Mouse (Mus musculus): Measurements from ENCODE around the gene Txnrd2. TPM values are rescaled to one million over a fixed set of nuclear protein-coding genes. Genes with fewer than 3 reads are reported as not detected.

Txnrd2 gene
- polyA plus RNA-seq, 1 experiment, result 7.1 TPM

GRCm38 (mm10) chr16:18483839-18484238, 57.7 kb downstream of the Txnrd2 start:
- Histone ChIP-seq H3K9ac (ENCODE audit: low read depth, poor library complexity, severe bottlenecking) (no peak overlapping the region), H3K27me3 (ENCODE audit: control insufficient read depth, insufficient read depth, low read length, poor library complexity, severe bottlenecking) (no peaks in the 10 kb centered on the region), H3K27ac (ENCODE audit: insufficient read depth, low read length) (no peak overlapping the region), H3K9me3 (replicated peaks; ENCODE audit: control insufficient read depth, insufficient read depth, low read length, poor library complexity, severe bottlenecking) (no peaks in the 10 kb centered on the region), H3K4me1 (ENCODE audit: control insufficient read depth, insufficient read depth, low read length) (peaks cover 11% of the 10 kb centered on the region), H3K4me3 (ENCODE audit: low read depth, low read length) (no peak overlapping the region), H3K36me3 (ENCODE audit: control insufficient read depth, insufficient read depth, low read length, poor library complexity, severe bottlenecking) (no peaks in the 10 kb centered on the region)
- TF ChIP-seq CTCF (IDR thresholded peaks at IDR 0.05; ENCODE audit: low read depth, low read length) (no peak), POLR2A (IDR thresholded peaks at IDR 0.05; ENCODE audit: insufficient read depth, low read length) (no peak), EP300 (IDR thresholded peaks at IDR 0.05; ENCODE audit: insufficient read depth, low read depth, low read length) (no peak)

- no peak overlapping the region for H3K9ac ChIP-seq (ENCODE audit: low read depth, poor library complexity, severe bottlenecking)
- no peak overlapping the region for H3K4me3 ChIP-seq (ENCODE audit: low read depth, low read length)
- peak overlapping the region; percentile 64 for H3K27ac ChIP-seq (ENCODE audit: insufficient read depth, low read length)
- TF ChIP-seq EP300 (IDR thresholded peaks at IDR 0.05; ENCODE audit: insufficient read depth, low read depth, low read length), result peak; percentile 62; the same call in 1 of the 2 replicates
- no peak for TF ChIP-seq POLR2A (IDR thresholded peaks at IDR 0.05; ENCODE audit: insufficient read depth, low read length)
- no peaks in the 10 kb centered on the region for H3K36me3 ChIP-seq (ENCODE audit: control insufficient read depth, insufficient read depth, low read length, poor library complexity, severe bottlenecking)
- peaks cover 9% of the 10 kb centered on the region for H3K4me1 ChIP-seq (ENCODE audit: control insufficient read depth, insufficient read depth, low read length)
- no peaks in the 10 kb centered on the region for H3K27me3 ChIP-seq (ENCODE audit: control insufficient read depth, insufficient read depth, low read length, poor library complexity, severe bottlenecking)
- no peaks in the 10 kb centered on the region for H3K9me3 ChIP-seq (replicated peaks; ENCODE audit: control insufficient read depth, insufficient read depth, low read length, poor library complexity, severe bottlenecking)
Measured at GRCm38 (mm10) chr16:18484386-18484785, 58.2 kb downstream of the Txnrd2 start.

- Histone ChIP-seq H3K36me3 (ENCODE audit: control insufficient read depth, insufficient read depth, low read length, poor library complexity, severe bottlenecking) (no peaks in the 10 kb centered on the region), H3K4me3 (ENCODE audit: low read depth, low read length) (no peak overlapping the region), H3K9ac (ENCODE audit: low read depth, poor library complexity, severe bottlenecking) (no peak overlapping the region), H3K9me3 (replicated peaks; ENCODE audit: control insufficient read depth, insufficient read depth, low read length, poor library complexity, severe bottlenecking) (no peaks in the 10 kb centered on the region), H3K27ac (ENCODE audit: insufficient read depth, low read length) (peak overlapping the region; percentile 64), H3K4me1 (ENCODE audit: control insufficient read depth, insufficient read depth, low read length) (peaks cover 9% of the 10 kb centered on the region), H3K27me3 (ENCODE audit: control insufficient read depth, insufficient read depth, low read length, poor library complexity, severe bottlenecking) (no peaks in the 10 kb centered on the region)
- TF ChIP-seq EP300 (IDR thresholded peaks at IDR 0.05; ENCODE audit: insufficient read depth, low read depth, low read length) (peak; percentile 89), POLR2A (IDR thresholded peaks at IDR 0.05; ENCODE audit: insufficient read depth, low read length) (no peak), CTCF (IDR thresholded peaks at IDR 0.05; ENCODE audit: low read depth, low read length) (no peak)
Measured at GRCm38 (mm10) chr16:18484794-18485435, 58.7 kb downstream of the Txnrd2 start.

- no peak overlapping the region for H3K27ac ChIP-seq (ENCODE audit: insufficient read depth, low read length)
- peaks cover 7% of the 10 kb centered on the region for H3K4me1 ChIP-seq (ENCODE audit: control insufficient read depth, insufficient read depth, low read length)
- TF ChIP-seq CTCF (IDR thresholded peaks at IDR 0.05; ENCODE audit: low read depth, low read length), result no peak
- TF ChIP-seq EP300 (IDR thresholded peaks at IDR 0.05; ENCODE audit: insufficient read depth, low read depth, low read length), result 0 out of 2 replicates have a peak, but pooled peaks have one; percentile 33
- H3K9me3 ChIP-seq (replicated peaks; ENCODE audit: control insufficient read depth, insufficient read depth, low read length, poor library complexity, severe bottlenecking), result no peaks in the 10 kb centered on the region
- H3K9ac ChIP-seq (ENCODE audit: low read depth, poor library complexity, severe bottlenecking), result no peak overlapping the region
- no peaks in the 10 kb centered on the region for H3K27me3 ChIP-seq (ENCODE audit: control insufficient read depth, insufficient read depth, low read length, poor library complexity, severe bottlenecking)
- no peaks in the 10 kb centered on the region for H3K36me3 ChIP-seq (ENCODE audit: control insufficient read depth, insufficient read depth, low read length, poor library complexity, severe bottlenecking)
- no peak overlapping the region for H3K4me3 ChIP-seq (ENCODE audit: low read depth, low read length)
Measured at GRCm38 (mm10) chr16:18486126-18486525, 59.9 kb downstream of the Txnrd2 start.

GRCm38 (mm10) chr16:18490281-18490680, 64.1 kb downstream of the Txnrd2 start:
- TF ChIP-seq EP300 (IDR thresholded peaks at IDR 0.05; ENCODE audit: insufficient read depth, low read depth, low read length), result no peak
- no peak for TF ChIP-seq POLR2A (IDR thresholded peaks at IDR 0.05; ENCODE audit: insufficient read depth, low read length)
- TF ChIP-seq CTCF (IDR thresholded peaks at IDR 0.05; ENCODE audit: low read depth, low read length), result no peak
- Histone ChIP-seq H3K4me1 (ENCODE audit: control insufficient read depth, insufficient read depth, low read length) (peaks cover 2% of the 10 kb centered on the region), H3K36me3 (ENCODE audit: control insufficient read depth, insufficient read depth, low read length, poor library complexity, severe bottlenecking) (no peaks in the 10 kb centered on the region), H3K27ac (ENCODE audit: insufficient read depth, low read length) (no peak overlapping the region), H3K9me3 (replicated peaks; ENCODE audit: control insufficient read depth, insufficient read depth, low read length, poor library complexity, severe bottlenecking) (no peaks in the 10 kb centered on the region), H3K4me3 (ENCODE audit: low read depth, low read length) (no peak overlapping the region), H3K27me3 (ENCODE audit: control insufficient read depth, insufficient read depth, low read length, poor library complexity, severe bottlenecking) (no peaks in the 10 kb centered on the region), H3K9ac (ENCODE audit: low read depth, poor library complexity, severe bottlenecking) (no peak overlapping the region)

GRCm38 (mm10) chr16:18490894-18491293, 64.7 kb downstream of the Txnrd2 start:
- Histone ChIP-seq H3K4me1 (ENCODE audit: control insufficient read depth, insufficient read depth, low read length) (peaks cover 2% of the 10 kb centered on the region), H3K36me3 (ENCODE audit: control insufficient read depth, insufficient read depth, low read length, poor library complexity, severe bottlenecking) (no peaks in the 10 kb centered on the region), H3K9me3 (replicated peaks; ENCODE audit: control insufficient read depth, insufficient read depth, low read length, poor library complexity, severe bottlenecking) (no peaks in the 10 kb centered on the region), H3K9ac (ENCODE audit: low read depth, poor library complexity, severe bottlenecking) (no peak overlapping the region), H3K27me3 (ENCODE audit: control insufficient read depth, insufficient read depth, low read length, poor library complexity, severe bottlenecking) (no peaks in the 10 kb centered on the region), H3K4me3 (ENCODE audit: low read depth, low read length) (no peak overlapping the region), H3K27ac (ENCODE audit: insufficient read depth, low read length) (no peak overlapping the region)
- TF ChIP-seq CTCF (IDR thresholded peaks at IDR 0.05; ENCODE audit: low read depth, low read length) (no peak), POLR2A (IDR thresholded peaks at IDR 0.05; ENCODE audit: insufficient read depth, low read length) (no peak), EP300 (IDR thresholded peaks at IDR 0.05; ENCODE audit: insufficient read depth, low read depth, low read length) (peak; percentile 92)
